Mouse (Mus musculus) heart, embryonic 16.5 days (tissue): ENCODE results near the gene Fyttd1. TPM values are rescaled to one million over a fixed set of nuclear protein-coding genes. Genes with fewer than 3 reads are reported as not detected.

Experiments
- ATAC-seq: fragments of 200-750 bp; cut with Nextera tagmentation; replicated peaks from 2 replicates; pipeline ENCODE4 v1.8.0; 2017; ENCODE audit warnings: moderate number of reproducible peaks; ENCODE audit not compliant: insufficient read depth, low FRiP score; ENCODE audit errors: extremely low read depth
- H3K27ac ChIP-seq: fragments of 300-500 bp; sonication (generic); 2 replicates; pipeline ENCODE4 v1.5.1; 2014; ENCODE audit warnings: mild to moderate bottlenecking, low read length, control low read depth, moderate library complexity
- H3K27me3 ChIP-seq: fragments of 300-500 bp; sonication (generic); 2 replicates; pipeline ENCODE4 v1.6.1; 2014; ENCODE audit warnings: low read length, mixed read lengths; ENCODE audit not compliant: control insufficient read depth, insufficient read depth
- H3K36me3 ChIP-seq: fragments of 300-500 bp; sonication (generic); 2 replicates; pipeline ENCODE4 v1.6.1; 2014; ENCODE audit not compliant: control insufficient read depth, insufficient read depth
- H3K4me1 ChIP-seq: fragments of 300-500 bp; sonication (generic); 2 replicates; pipeline ENCODE4 v1.6.1; 2014; ENCODE audit warnings: low read length, mixed read lengths; ENCODE audit not compliant: control insufficient read depth, insufficient read depth
- H3K4me2 ChIP-seq: fragments of 300-500 bp; sonication (generic); 2 replicates; pipeline ENCODE4 v1.6.1; 2014; ENCODE audit warnings: low read depth, mild to moderate bottlenecking, control low read depth, low read length
- H3K4me3 ChIP-seq: fragments of 300-500 bp; sonication (generic); 2 replicates; pipeline ENCODE4 v1.5.1; 2014; ENCODE audit warnings: mild to moderate bottlenecking, control low read depth, low read length
- H3K9ac ChIP-seq: fragments of 300-500 bp; sonication (generic); 2 replicates; pipeline ENCODE4 v1.6.1; 2014; ENCODE audit warnings: low read length, control low read depth
- H3K9me3 ChIP-seq: fragments of 300-500 bp; sonication (generic); replicated peaks from 2 replicates; pipeline ENCODE4 v1.6.1; 2016; ENCODE audit warnings: low read length; ENCODE audit not compliant: control insufficient read depth
- WGBS: fragments of 180-500 bp; shearing (Covaris S2); extraction: QIAGEN DNeasy Blood & Tissue Kit; methylation state at CpG from one replicate; pipeline ENCODE4 v1.1.7; 2014; 5-methylcytosine and 5-hydroxymethylcytosine counted together
- polyA plus RNA-seq: library from polyadenylated mRNA; unstranded; fragments of >200 nt; fragmentation: Nextera tagmentation; extraction: Ambion mirVana; gene quantifications from 2 replicates; pipeline ENCODE4 v1.2.1, GENCODE M21; 2015

Fyttd1 gene
- polyA plus RNA-seq, 1 experiment from 2014 or later: 119 TPM

GRCm38 (mm10) chr16:32948656-32949055 is 71.4 kb downstream of the Fyttd1 start:
- H3K27ac ChIP-seq: no peak overlapping the region
- H3K9ac ChIP-seq: no peak overlapping the region
- peaks cover 5% of the 10 kb centered on the region; the same call in 1 of the 2 replicates for H3K4me1 ChIP-seq
- H3K9me3 ChIP-seq: no peaks in the 10 kb centered on the region
- peaks cover 7% of the 10 kb centered on the region for H3K36me3 ChIP-seq
- H3K4me2 ChIP-seq: no peak overlapping the region
- 81% methylated on average over 5 of the region's 5 CpGs for WGBS
- no peak overlapping the region for H3K4me3 ChIP-seq
- no peaks in the 10 kb centered on the region for H3K27me3 ChIP-seq
- no peak for ATAC-seq

- no peaks in the 10 kb centered on the region for H3K9me3 ChIP-seq
- H3K4me1 ChIP-seq: peaks cover 5% of the 10 kb centered on the region; the same call in 1 of the 2 replicates
- H3K27ac ChIP-seq: no peak overlapping the region
- H3K4me3 ChIP-seq: no peak overlapping the region
- no peak for ATAC-seq
- H3K9ac ChIP-seq: no peak overlapping the region
- H3K27me3 ChIP-seq: no peaks in the 10 kb centered on the region
- peaks cover 7% of the 10 kb centered on the region for H3K36me3 ChIP-seq
- no peak overlapping the region for H3K4me2 ChIP-seq
Observed at GRCm38 (mm10) chr16:32949281-32949680, 72.0 kb downstream of the Fyttd1 start.

- no peak for ATAC-seq
- Histone ChIP-seq H3K9me3 (no peaks in the 10 kb centered on the region), H3K4me1 (peaks cover 5% of the 10 kb centered on the region; the same call in 1 of the 2 replicates), H3K4me3 (no peak overlapping the region), H3K9ac (no peak overlapping the region), H3K4me2 (no peak overlapping the region), H3K36me3 (peaks cover 11% of the 10 kb centered on the region), H3K27ac (no peak overlapping the region), H3K27me3 (no peaks in the 10 kb centered on the region)
- WGBS: 82% methylated on average over 2 of the region's 2 CpGs
Observed at GRCm38 (mm10) chr16:32951074-32951473, 73.8 kb downstream of the Fyttd1 start.

GRCm38 (mm10) chr16:32953806-32954205 is 76.5 kb downstream of the Fyttd1 start:
- Histone ChIP-seq H3K36me3 (peaks cover 11% of the 10 kb centered on the region), H3K9ac (no peak overlapping the region), H3K27ac (no peak overlapping the region), H3K4me3 (no peak overlapping the region), H3K9me3 (no peaks in the 10 kb centered on the region), H3K4me1 (no peaks in the 10 kb centered on the region), H3K4me2 (no peak overlapping the region), H3K27me3 (no peaks in the 10 kb centered on the region)
- ATAC-seq: no peak
- WGBS: 64% methylated on average over 5 of the region's 5 CpGs

GRCm38 (mm10) chr16:32954304-32954703 is 77.0 kb downstream of the Fyttd1 start:
- H3K9me3 ChIP-seq: no peaks in the 10 kb centered on the region
- H3K36me3 ChIP-seq: peaks cover 13% of the 10 kb centered on the region
- no peak overlapping the region for H3K4me3 ChIP-seq
- no peaks in the 10 kb centered on the region for H3K4me1 ChIP-seq
- no peak for ATAC-seq
- no peak overlapping the region for H3K9ac ChIP-seq
- 82% methylated on average over 6 of the region's 6 CpGs for WGBS
- no peak overlapping the region for H3K4me2 ChIP-seq
- H3K27me3 ChIP-seq: no peaks in the 10 kb centered on the region
- no peak overlapping the region for H3K27ac ChIP-seq

- Histone ChIP-seq H3K4me2 (no peak overlapping the region), H3K4me3 (no peak overlapping the region), H3K9me3 (no peaks in the 10 kb centered on the region), H3K9ac (no peak overlapping the region), H3K36me3 (peaks cover 21% of the 10 kb centered on the region), H3K27ac (no peak overlapping the region), H3K4me1 (no peaks in the 10 kb centered on the region), H3K27me3 (no peaks in the 10 kb centered on the region)
- WGBS: 64% methylated on average over 5 of the region's 5 CpGs
- no peak for ATAC-seq
Observed at GRCm38 (mm10) chr16:32956889-32957288, 79.6 kb downstream of the Fyttd1 start.

Other genes starting within 250 kb of the Fyttd1 start
- gene Tnk2, start 233.6 kb upstream of the Fyttd1 start, polyA plus RNA-seq: 9.0 and 9.5 TPM in 2 replicates
- 0.21 and 0.51 TPM in 2 replicates for gene Muc4, start 141.6 kb upstream of the Fyttd1 start, polyA plus RNA-seq
- gene Muc20, start 80.1 kb upstream of the Fyttd1 start, polyA plus RNA-seq: 0.16 and 0.19 TPM in 2 replicates
- gene Smbd1, start 67.0 kb upstream of the Fyttd1 start, polyA plus RNA-seq: not detected in 2 replicates
- gene Rubcn, start 266 bp downstream of the Fyttd1 start, polyA plus RNA-seq: 32.7 and 33.2 TPM in 2 replicates
- 15.0 and 16.8 TPM in 2 replicates for gene Lrch3, start 36.6 kb downstream of the Fyttd1 start, polyA plus RNA-seq
- 2.0 and 2.9 TPM in 2 replicates for gene Iqcg, start 178.7 kb downstream of the Fyttd1 start, polyA plus RNA-seq
- gene Rpl35a, start 179.0 kb downstream of the Fyttd1 start, polyA plus RNA-seq: 500 and 510 TPM in 2 replicates
- 1.8 and 2.0 TPM in 2 replicates for gene Lmln, start 185.0 kb downstream of the Fyttd1 start, polyA plus RNA-seq